Mouse (Mus musculus) layer of hippocampus, postnatal 36 days (tissue): ENCODE results near the gene Myom3. TPM values are rescaled to one million over a fixed set of nuclear protein-coding genes. Genes with fewer than 3 reads are reported as not detected.
"Not testable (repeated sequence)": the region's sequence is repeated elsewhere in the genome, so short reads cannot be mapped to it uniquely, and the experiment has no call there.

Source experiments
- DNase-seq, 2 experiments: peaks; one replicate each; pipeline ENCODE4 v3.0.0; 2022
- total RNA-seq, 2 experiments: library from RNA; stranded (reverse); gene quantifications; 2 replicates each; pipeline ENCODE4 v1.2.3; 2021

Myom3 gene
- total RNA-seq, result under 1 TPM; 0.60 to 0.71 TPM

GRCm38 (mm10) chr4:135759356-135759976 lies at the start of gene Myom3:
Gene Myom3, plus strand, starts transcription at chr4:135759715.
- DNase-seq, result no peak

GRCm38 (mm10) chr4:135710392-135710791 lies 49.1 kb upstream of the Myom3 start:
- DNase-seq, result no peak

DNA sequence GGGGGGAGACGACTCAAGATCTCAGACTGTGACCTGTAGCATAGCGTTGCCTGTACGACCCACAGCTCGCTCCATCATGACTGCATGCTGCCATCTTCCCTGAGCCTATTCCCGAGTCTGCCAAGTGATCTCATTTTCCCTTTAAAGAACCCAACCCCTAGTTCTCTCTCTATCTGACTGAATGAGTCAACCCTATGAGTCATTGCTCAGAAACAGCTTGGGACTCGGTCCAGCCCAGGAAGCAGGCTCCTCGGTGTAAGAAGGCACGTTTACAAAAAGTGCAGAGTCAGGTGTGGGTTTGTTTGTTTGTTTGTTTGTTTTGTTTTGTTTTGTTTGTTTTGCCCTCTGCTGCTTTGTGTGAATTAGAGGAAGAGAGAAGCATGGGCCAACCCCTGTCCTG lies 44.7 kb upstream of the Myom3 start:
- DNase-seq, result no peak

- not testable (repeated sequence) for DNase-seq
These were observed 43.1 kb upstream of the Myom3 start for GRCm38 (mm10) chr4:135716438-135716837.

DNA sequence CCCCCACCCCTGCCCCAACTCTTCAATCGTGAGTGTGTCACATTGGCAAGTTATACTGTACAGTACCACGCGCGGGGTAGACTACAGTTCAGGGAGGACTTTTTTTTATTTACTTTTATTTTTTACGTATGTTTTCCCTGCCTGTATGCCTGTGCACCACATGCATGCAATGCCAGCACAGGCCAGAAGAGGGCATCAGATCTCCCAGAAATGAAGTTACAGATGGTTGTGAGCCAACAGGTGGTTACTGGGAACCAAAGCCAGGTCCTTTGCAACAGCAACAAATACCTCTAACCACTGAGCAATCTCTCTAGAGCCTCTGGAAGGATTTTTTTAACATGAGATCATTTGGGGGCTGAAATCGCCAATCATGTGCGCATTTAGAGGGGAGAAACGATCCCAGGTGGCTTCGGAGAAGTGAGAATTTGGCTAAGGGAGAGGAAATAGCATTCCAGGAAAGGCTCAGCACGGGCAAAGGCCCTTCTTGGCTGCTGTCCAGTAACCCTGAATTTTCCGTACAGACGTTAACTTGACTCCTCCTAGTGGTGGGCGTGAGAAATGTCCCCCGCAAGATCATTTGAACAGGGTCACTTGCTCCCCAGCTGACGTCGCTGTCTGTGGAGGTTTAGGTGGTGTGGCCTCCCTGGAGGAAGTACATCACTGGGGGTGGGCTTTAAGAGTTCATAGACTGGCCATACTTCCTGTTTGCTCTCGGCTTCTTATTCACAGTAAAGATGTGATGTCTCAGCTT lies 36.8 kb upstream of the Myom3 start:
- no peak for DNase-seq

DNA sequence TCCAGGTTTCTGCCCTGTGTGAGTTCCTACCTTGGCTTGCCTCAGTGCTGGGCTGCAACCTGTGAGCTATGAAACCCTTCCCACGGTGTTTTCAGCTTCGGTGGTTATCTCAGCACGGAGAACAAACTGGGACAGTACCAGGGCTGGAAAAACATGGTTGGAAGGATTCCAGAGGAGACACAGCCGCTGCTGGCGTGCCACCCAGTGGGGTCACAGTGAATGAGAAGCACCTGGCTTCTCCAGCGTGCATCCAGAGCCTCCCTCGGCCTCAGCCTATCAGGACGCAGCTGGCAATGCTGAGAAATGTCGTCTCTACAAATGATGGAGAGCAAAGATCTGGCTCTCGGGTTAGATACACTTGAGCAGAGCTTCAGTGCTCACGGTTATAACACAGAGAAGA lies 33.1 kb upstream of the Myom3 start:
- no peak for DNase-seq

GRCm38 (mm10) chr4:135727817-135728216 lies 31.7 kb upstream of the Myom3 start, which contains the start of gene Il22ra1:
Gene Il22ra1, plus strand, starts transcription at chr4:135728172.
- DNase-seq, result no peak

GRCm38 (mm10) chr4:135730204-135730603 lies 29.3 kb upstream of the Myom3 start:
- DNase-seq, result peak in 1 of 2 experiments; percentile 21

- DNase-seq, result no peak
These were observed 28.6 kb upstream of the Myom3 start for GRCm38 (mm10) chr4:135730951-135731350.

DNA sequence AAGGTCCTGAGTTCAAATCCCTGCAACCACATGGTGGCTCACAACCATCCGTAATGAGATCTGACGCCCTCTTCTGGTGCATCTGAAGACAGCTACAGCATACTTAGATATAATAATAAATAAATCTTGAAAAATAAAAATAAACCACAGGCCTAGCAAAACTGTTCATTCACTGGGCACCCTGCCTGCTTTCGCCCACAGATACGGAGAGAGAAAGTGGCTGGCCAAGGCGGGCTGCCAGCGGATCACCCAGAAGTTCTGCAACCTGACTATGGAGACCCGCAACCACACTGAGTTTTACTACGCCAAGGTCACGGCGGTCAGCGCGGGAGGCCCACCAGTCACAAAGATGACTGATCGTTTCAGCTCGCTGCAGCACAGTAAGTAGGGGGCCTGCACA lies 25.6 kb upstream of the Myom3 start:
- DNase-seq, result peak; percentile 40 to 56

DNA sequence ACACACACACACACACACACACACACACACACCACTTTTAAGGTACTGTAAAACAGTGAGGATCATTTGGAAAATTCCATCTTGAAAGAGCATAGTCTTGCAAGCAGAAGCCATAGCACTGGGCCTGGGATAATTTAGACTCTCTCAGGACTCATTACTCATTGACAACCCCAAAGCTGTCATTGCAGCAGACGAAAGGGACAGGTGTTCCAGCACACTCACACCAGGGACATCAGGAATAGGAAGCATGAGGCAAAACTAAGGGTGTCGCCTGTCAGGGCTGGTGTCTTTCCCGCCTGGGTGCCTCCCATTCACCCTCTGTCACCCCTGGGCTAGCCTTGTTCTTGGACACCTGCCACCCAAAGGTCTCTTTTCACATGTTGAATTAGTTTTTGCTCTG lies 22.6 kb upstream of the Myom3 start:
- DNase-seq, result no peak

GRCm38 (mm10) chr4:135738237-135738636 lies 21.3 kb upstream of the Myom3 start:
- DNase-seq, result no peak

DNA sequence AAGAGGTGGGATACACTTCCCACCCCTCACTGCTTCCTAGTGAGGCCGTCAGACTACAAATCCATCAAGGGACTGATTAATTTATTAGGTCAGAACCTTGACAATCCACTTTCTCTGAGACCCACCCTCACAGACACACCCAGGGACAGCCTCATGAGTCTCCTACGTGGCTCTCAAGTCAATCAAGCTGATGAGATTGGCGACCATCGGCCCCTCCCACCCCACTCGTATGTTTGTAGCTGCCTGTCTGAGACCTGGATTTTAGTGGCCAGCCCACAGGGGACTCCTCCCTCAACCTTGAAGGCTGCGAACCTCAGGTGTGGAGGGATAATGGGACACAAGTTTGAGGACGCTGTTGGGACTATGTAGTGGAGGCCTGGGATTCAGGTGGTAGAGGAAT lies 20.4 kb upstream of the Myom3 start:
- DNase-seq, result no peak

DNA sequence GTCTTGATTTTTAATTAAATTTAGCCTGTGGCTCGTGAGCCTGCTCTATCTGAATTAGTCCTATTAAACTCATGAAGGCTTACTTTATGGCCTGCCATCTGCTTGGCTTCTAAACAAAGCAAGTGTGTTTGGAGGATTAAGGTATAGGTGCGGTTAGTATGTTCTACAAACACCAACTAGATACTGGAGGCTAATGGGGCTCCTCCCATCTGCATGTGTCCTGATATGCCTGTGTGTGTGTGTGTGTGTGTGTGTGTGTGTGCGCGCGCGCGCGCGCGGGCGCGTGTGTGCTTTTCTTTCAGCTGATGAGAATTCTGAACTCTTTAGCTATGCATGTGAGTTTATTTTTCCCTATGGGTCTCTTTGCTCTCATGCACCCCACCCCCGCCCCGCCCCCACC lies 19.8 kb upstream of the Myom3 start:
- no peak for DNase-seq

DNA sequence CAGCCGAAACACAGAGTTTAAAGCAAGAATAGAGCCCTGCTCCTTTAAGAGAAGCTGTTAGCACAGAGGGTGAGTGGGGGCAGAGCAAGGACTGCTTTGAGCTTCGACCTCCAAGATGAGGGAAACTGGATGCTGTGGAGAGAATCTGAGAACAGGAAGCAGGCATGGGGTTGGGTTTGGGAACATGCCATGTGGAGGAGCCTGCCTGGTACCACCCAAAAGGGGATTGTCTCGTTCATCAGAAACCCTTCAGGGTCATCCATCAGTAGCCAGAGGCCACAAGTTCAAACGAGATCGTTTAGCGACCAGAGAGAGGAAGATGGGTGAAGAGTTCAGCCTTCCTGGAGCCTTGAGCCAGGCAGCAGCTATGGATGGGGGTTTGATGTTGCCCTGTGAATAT lies 16.0 kb upstream of the Myom3 start:
- DNase-seq, result no peak

DNA sequence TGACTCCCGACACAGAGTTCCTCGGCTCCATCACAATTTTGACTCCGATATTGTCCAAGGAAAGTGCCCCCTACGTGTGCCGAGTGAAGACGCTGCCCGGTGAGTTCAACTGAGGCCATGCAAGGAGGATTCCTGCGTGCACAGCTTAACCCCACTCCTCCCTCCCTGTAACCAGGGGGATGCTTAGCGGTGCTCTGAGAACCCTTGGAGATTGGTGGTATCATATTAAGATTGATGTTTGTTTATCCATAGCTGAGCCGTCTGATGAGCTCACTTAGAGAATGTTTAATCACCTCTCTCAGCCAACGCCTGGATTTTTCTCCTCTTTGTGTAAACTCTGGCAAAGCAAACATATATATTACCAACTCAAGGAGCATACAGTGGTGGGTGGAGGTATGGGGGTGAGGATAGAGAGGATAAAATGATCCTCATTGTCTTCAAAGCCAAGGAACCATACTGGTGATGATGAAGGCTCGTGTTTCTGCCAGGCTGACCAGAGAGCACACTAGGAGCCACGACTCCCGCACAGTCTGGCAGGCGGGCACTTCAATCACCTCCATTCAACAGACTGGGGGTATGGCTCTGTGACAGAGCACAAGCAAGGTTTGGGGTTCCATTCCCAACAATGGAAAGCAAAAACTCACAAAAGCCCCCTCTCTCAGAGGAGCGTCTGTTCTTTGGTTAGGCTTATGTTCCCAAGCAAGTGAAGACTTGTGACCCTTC lies 14.6 kb upstream of the Myom3 start:
- DNase-seq, result no peak

GRCm38 (mm10) chr4:135745613-135746012 lies 13.9 kb upstream of the Myom3 start:
- no peak for DNase-seq

DNA sequence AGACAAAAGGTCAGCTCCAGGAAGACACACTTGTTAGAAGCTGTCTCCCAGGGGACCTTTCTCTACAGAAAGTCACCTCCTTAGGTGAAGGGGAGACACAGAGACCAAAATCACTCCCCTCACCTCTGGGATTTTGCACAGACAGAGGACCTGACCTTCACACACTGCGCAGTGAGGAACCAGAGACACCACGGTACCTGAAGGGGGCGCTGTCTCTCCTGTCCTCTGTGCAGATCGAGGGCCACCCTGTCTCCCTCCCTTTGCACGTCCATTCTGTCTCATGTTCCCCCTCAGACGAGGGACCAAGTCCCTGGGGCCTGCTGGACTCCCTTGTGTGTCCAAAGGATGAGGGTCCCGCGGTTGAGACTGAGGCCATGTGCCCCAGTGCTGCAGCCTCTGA lies 8.6 kb upstream of the Myom3 start:
- no peak for DNase-seq

GRCm38 (mm10) chr4:135752106-135752778 lies 7.3 kb upstream of the Myom3 start:
- no peak for DNase-seq

GRCm38 (mm10) chr4:135752779-135753164 lies 6.7 kb upstream of the Myom3 start:
- no peak for DNase-seq

- no peak for DNase-seq
These were observed 1.2 kb upstream of the Myom3 start for GRCm38 (mm10) chr4:135758331-135758730.

DNA sequence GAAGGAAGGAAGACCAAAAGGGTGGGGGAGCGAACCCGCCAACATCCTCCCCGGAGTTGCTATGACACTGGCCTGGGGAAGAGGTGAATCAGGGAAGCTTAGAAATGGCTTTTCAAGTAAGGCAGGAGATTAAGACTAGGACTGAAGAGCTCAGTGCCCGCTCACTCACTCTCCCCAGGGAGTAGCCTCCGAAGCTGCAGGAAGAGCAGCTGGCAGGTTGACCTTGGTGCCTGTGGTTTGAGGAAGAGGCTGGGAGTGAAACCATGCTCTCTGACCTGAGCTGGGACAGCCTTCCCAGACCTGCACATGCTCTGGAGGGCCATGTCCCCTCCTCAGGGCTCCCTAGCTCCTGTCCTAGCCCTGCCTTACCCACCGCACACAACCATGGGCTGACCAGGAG lies 690 bp upstream of the Myom3 start:
- DNase-seq, result no peak

DNA sequence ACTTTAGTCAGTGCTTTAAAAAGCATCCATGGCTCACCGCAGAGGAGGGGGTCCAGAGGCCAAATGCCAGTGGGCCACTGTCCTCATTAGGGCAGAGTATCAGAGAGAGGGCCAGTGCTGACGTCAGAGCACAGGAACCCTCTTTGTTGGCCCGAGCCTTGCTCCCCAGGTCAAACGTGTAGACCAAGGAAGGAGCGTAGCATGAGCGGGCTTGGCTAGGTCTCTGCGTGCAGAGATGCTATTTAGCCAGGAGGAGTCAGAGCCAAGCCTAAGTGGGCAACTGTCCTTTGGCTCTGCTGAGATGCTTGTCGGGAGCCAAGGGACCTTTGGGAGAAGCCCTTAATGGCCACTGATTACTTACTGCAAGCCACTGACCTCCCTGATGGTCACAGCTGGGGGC lies 1.5 kb downstream of the Myom3 start:
- no peak for DNase-seq
